Mouse (Mus musculus) neural tube, embryonic 13.5 days (tissue): ENCODE data around the gene Zfp146. TPM values are rescaled to one million over a fixed set of nuclear protein-coding genes. Genes with fewer than 3 reads are reported as not detected.
"Not testable (repeated sequence)": the region's sequence is repeated elsewhere in the genome, so short reads cannot be mapped to it uniquely, and the experiment has no call there.

Experiments
- ATAC-seq: fragments of 200-750 bp; cut with Nextera tagmentation; 2 replicates; pipeline ENCODE4 v1.8.0; 2017; ENCODE audit warnings: low read depth, mild to moderate bottlenecking, moderate TSS enrichment, moderate library complexity
- H3K27ac ChIP-seq: fragments of 300-500 bp; sonication (generic); replicated peaks from 2 replicates; pipeline ENCODE4 v1.5.1; 2015; ENCODE audit warnings: moderate library complexity, mild to moderate bottlenecking, inconsistent platforms
- H3K27me3 ChIP-seq: fragments of 300-500 bp; sonication (generic); 2 replicates; pipeline ENCODE4 v1.6.1; 2015; ENCODE audit warnings: mild to moderate bottlenecking, inconsistent platforms
- H3K36me3 ChIP-seq: fragments of 300-500 bp; sonication (generic); 2 replicates; pipeline ENCODE4 v1.6.1; 2015; ENCODE audit warnings: mild to moderate bottlenecking, inconsistent platforms
- H3K4me1 ChIP-seq: fragments of 300-500 bp; sonication (generic); replicated peaks from 2 replicates; pipeline ENCODE4 v1.6.1; 2015; ENCODE audit warnings: inconsistent platforms
- H3K4me2 ChIP-seq: fragments of 300-500 bp; sonication (generic); 2 replicates; pipeline ENCODE4 v1.6.1; 2015; ENCODE audit warnings: inconsistent platforms, mild to moderate bottlenecking, moderate library complexity
- H3K4me3 ChIP-seq: fragments of 300-500 bp; sonication (generic); 2 replicates; pipeline ENCODE4 v1.5.1; 2015; ENCODE audit warnings: mild to moderate bottlenecking, inconsistent platforms
- H3K9ac ChIP-seq: fragments of 300-500 bp; sonication (generic); 2 replicates; pipeline ENCODE4 v1.6.1; 2015; ENCODE audit warnings: moderate library complexity, mild to moderate bottlenecking, inconsistent platforms
- H3K9me3 ChIP-seq: fragments of 300-500 bp; sonication (generic); 2 replicates; pipeline ENCODE4 v1.6.1; 2016; ENCODE audit warnings: inconsistent platforms
- WGBS: fragments of 180-500 bp; shearing (Covaris S2); methylation state at CpG from one replicate; pipeline ENCODE4 v1.1.7; 2015; 5-methylcytosine and 5-hydroxymethylcytosine counted together
- polyA plus RNA-seq: library from polyadenylated mRNA; unstranded; fragments of >200 nt; fragmentation: Nextera tagmentation; extraction: Ambion mirVana; gene quantifications from 2 replicates; pipeline ENCODE4 v1.2.1, GENCODE M21; 2015

Gene Zfp146
- polyA plus RNA-seq, 1 experiment from 2014 or later, result 14.2 TPM

GRCm38 (mm10) chr7:30163113-30163512 lies 6.4 kb downstream of the Zfp146 start:
- no peak overlapping the region for H3K27ac ChIP-seq
- H3K4me2 ChIP-seq, result no peak overlapping the region
- no peak for ATAC-seq
- peaks cover 8% of the 10 kb centered on the region for H3K4me1 ChIP-seq
- H3K9me3 ChIP-seq, result peaks cover 73% of the 10 kb centered on the region
- H3K27me3 ChIP-seq, result no peaks in the 10 kb centered on the region
- no peak overlapping the region for H3K4me3 ChIP-seq
- H3K9ac ChIP-seq, result no peak overlapping the region
- WGBS, result 96% methylated on average over 5 of the region's 5 CpGs
- peaks cover 93% of the 10 kb centered on the region for H3K36me3 ChIP-seq

DNA sequence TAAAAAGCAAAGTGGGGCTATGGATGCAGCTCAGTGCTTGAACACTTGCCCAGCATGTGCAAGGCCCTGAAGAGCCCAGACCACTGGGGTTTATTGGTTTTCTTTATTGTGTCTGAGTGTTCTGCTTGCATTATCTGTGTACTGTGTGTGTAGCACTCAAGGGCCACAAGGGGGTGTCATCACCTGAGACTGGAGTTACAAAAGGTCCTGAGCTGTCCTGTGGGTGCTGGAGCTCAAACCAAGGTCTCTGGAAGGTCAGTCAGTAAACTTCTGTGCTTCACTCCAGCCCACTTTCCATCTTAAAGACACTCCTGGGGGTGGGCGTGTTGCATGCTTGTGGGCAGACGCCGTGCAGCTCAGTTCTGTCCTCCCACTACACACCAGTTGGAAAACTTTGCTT lies 14.0 kb downstream of the Zfp146 start:
- H3K27ac ChIP-seq, result no peak overlapping the region
- no peak overlapping the region for H3K9ac ChIP-seq
- H3K27me3 ChIP-seq, result no peaks in the 10 kb centered on the region
- no peak overlapping the region for H3K4me3 ChIP-seq
- ATAC-seq, result no peak
- no peaks in the 10 kb centered on the region for H3K4me1 ChIP-seq
- H3K36me3 ChIP-seq, result peaks cover 77% of the 10 kb centered on the region
- H3K4me2 ChIP-seq, result no peak overlapping the region
- WGBS, result 99% methylated on average over 3 of the region's 3 CpGs
- peaks cover 83% of the 10 kb centered on the region for H3K9me3 ChIP-seq

- Histone ChIP-seq H3K36me3 (peaks cover 77% of the 10 kb centered on the region), H3K9me3 (peaks cover 86% of the 10 kb centered on the region), H3K4me3 (no peak overlapping the region), H3K4me2 (no peak overlapping the region), H3K9ac (no peak overlapping the region), H3K27ac (no peak overlapping the region), H3K27me3 (no peaks in the 10 kb centered on the region), H3K4me1 (no peaks in the 10 kb centered on the region)
- ATAC-seq, result no peak
- WGBS, result 89% methylated on average over 1 of the region's 1 CpGs
Measured at GRCm38 (mm10) chr7:30154040-30154439, 15.5 kb downstream of the Zfp146 start.

- ATAC-seq, result no peak
- Histone ChIP-seq H3K9ac (no peak overlapping the region), H3K9me3 (peaks cover 54% of the 10 kb centered on the region), H3K27me3 (no peaks in the 10 kb centered on the region), H3K27ac (no peak overlapping the region), H3K4me2 (no peak overlapping the region), H3K4me1 (peaks cover 5% of the 10 kb centered on the region), H3K4me3 (no peak overlapping the region), H3K36me3 (peaks cover 53% of the 10 kb centered on the region)
- WGBS, result 93% methylated on average over 5 of the region's 5 CpGs
Measured at GRCm38 (mm10) chr7:30147011-30147410, 22.5 kb downstream of the Zfp146 start.

DNA sequence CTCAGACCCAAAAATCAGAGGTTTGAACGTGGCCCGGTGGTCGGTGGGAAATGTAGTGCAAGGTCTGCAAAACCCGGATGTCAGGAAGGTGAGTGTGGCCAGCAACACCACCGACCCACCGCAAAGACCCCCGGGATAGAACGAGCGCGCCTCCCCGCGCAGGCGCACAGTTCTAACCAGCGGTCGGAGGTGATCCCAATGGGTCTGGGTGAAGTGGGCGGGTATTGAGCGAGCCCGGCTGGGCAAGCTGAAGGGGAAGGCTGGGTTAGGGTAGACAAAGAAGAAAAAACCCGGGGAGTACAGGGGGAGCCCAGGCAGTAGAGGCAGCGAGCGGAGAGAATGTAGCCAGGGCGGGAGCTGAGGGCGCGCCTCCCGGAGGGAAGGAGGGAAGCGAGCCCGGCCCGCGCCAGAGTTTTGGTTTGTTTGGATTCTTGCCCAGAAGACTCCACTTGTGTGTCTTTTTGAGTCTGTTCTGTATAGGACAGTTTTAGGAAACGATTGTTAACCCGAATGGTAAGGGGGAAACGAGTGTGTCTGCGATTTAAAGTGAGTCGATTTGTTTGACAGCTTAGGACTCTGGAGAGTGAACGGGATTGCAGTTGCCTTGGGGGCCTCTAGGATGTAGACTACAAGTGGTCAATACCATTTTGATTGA lies 25.9 kb downstream of the Zfp146 start:
- Histone ChIP-seq H3K4me2 (peak overlapping the region; percentile 63), H3K9ac (peak overlapping the region; percentile 76), H3K27me3 (no peaks in the 10 kb centered on the region), H3K4me1 (peaks cover 5% of the 10 kb centered on the region), H3K4me3 (peak overlapping the region; percentile 57), H3K9me3 (peaks cover 24% of the 10 kb centered on the region), H3K27ac (peak overlapping the region; percentile 85), H3K36me3 (peaks cover 48% of the 10 kb centered on the region)
- ATAC-seq, result peak; percentile 96
- 2% methylated on average over 35 of the region's 35 CpGs for whole genome bisulfite sequencing

GRCm38 (mm10) chr7:30143170-30143554 lies 26.4 kb downstream of the Zfp146 start:
- Histone ChIP-seq H3K27me3 (no peaks in the 10 kb centered on the region), H3K4me3 (peak overlapping the region; percentile 57), H3K36me3 (peaks cover 48% of the 10 kb centered on the region), H3K9me3 (peaks cover 19% of the 10 kb centered on the region), H3K4me2 (peak overlapping the region; percentile 63), H3K27ac (peak overlapping the region; percentile 85), H3K9ac (peak overlapping the region; percentile 76), H3K4me1 (peaks cover 5% of the 10 kb centered on the region)
- WGBS, result 13% methylated on average over 8 of the region's 8 CpGs
- ATAC-seq, result peak; percentile 42

DNA sequence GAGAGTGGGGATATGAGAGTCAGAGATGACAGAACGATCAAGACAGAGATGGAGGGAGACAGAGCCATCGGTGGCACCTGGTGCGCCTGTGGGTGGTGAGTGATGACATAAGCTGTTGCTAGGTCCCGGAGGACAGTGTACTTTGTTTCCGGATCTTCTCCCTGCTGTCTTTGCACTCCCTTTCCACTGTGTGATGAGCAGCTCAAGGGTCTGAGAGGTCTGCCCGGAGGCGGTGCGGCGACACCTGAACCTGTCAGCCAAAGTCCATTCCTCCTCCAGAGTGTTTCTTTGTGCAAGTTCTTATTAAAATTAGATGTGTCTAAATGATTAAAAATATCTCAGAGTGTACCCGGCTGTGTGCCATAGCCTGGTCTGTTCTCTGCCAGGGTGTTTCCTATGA lies 32.7 kb downstream of the Zfp146 start:
- Histone ChIP-seq H3K4me3 (no peak overlapping the region), H3K4me1 (no peaks in the 10 kb centered on the region), H3K9ac (no peak overlapping the region), H3K27me3 (no peaks in the 10 kb centered on the region), H3K4me2 (no peak overlapping the region), H3K9me3 (peaks cover 11% of the 10 kb centered on the region; the same call in 1 of the 2 replicates), H3K36me3 (peaks cover 87% of the 10 kb centered on the region), H3K27ac (no peak overlapping the region)
- no peak for ATAC-seq
- WGBS, result 95% methylated on average over 10 of the region's 10 CpGs

GRCm38 (mm10) chr7:30132396-30132795 lies 37.2 kb downstream of the Zfp146 start:
- Histone ChIP-seq H3K4me2 (no peak overlapping the region), H3K9ac (no peak overlapping the region), H3K36me3 (peaks cover 93% of the 10 kb centered on the region), H3K4me1 (no peaks in the 10 kb centered on the region), H3K27ac (no peak overlapping the region), H3K4me3 (no peak overlapping the region), H3K27me3 (no peaks in the 10 kb centered on the region), H3K9me3 (peaks cover 11% of the 10 kb centered on the region; the same call in 1 of the 2 replicates)
- 94% methylated on average over 4 of the region's 4 CpGs for WGBS
- ATAC-seq, result no peak

- no peaks in the 10 kb centered on the region for H3K27me3 ChIP-seq
Measured at GRCm38 (mm10) chr7:30129900-30130299, 39.6 kb downstream of the Zfp146 start.

GRCm38 (mm10) chr7:30122188-30122530 lies 47.4 kb downstream of the Zfp146 start:
- H3K4me3 ChIP-seq, result peak overlapping the region; percentile 77
- 5% methylated on average over 15 of the region's 15 CpGs for WGBS
- H3K27ac ChIP-seq, result peak overlapping the region; percentile 83
- peaks cover 13% of the 10 kb centered on the region for H3K4me1 ChIP-seq
- no peaks in the 10 kb centered on the region for H3K9me3 ChIP-seq
- peaks cover 18% of the 10 kb centered on the region for H3K36me3 ChIP-seq
- ATAC-seq, result peak; percentile 12; the same call in 1 of the 2 replicates
- H3K4me2 ChIP-seq, result peak overlapping the region; percentile 68
- H3K9ac ChIP-seq, result peak overlapping the region; percentile 81
- H3K27me3 ChIP-seq, result no peaks in the 10 kb centered on the region

More at GRCm38 (mm10) chr7:30129900-30130299, 39.6 kb downstream of the Zfp146 start:
- H3K4me1 ChIP-seq, result no peaks in the 10 kb centered on the region
- H3K36me3 ChIP-seq, result peaks cover 90% of the 10 kb centered on the region
- H3K27ac ChIP-seq, result no peak overlapping the region
- no peak for ATAC-seq
- H3K9me3 ChIP-seq, result peaks cover 11% of the 10 kb centered on the region; the same call in 1 of the 2 replicates
- no peak overlapping the region for H3K4me2 ChIP-seq
- H3K4me3 ChIP-seq, result no peak overlapping the region
- 96% methylated on average over 8 of the region's 8 CpGs for WGBS
- H3K9ac ChIP-seq, result no peak overlapping the region

DNA sequence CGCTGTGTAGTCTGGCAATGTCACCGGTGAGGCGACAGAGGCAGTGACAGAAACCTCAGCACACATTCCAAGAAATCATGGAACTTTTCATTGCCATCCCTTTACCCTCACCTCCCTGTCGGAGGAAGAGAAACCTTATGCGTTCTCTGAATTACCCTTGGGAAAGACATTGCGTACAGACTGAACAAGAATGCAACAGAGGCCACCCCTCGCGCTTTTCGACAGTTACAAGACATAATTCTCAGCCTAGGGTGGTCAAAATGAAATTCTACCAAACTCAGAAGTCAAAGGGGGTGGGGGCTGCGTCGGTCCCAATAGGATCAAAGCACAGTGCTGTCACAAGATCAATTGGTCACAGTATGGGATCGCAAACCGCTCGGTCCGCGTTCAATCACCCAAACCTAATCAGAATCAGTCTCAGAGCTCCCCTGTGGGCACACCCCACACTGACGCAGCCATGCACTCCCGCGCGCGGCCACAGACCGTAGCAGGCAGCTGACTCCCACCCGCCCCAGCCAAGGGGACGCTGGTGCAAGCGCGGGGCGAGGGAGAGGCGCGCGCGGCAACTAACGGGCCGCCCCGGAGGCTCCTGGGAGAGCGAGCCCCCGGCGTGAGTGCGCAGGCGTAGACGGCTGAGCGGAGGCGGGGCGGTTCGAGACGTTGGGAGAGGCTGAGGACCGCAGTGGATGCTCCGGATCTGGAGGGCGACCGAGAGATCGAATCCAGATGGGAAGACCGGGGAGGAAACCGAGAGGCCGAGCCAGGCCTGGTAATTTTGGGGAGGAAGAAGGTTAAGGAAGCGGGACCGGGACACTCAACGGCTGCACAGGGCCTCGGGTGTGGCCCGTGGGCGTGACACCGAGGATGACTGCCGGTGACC lies 48.0 kb downstream of the Zfp146 start, which contains the start of gene Zfp382:
Zfp382 (plus strand) TSS at position 635 of the 880 bp plus-strand sequence.
- Histone ChIP-seq H3K27ac (peak within 1 kb of the TSS; percentile 83), H3K4me2 (peak within 1 kb of the TSS; percentile 68), H3K9ac (peak within 1 kb of the TSS; percentile 81), H3K36me3 (peaks cover 12% of the 10 kb centered on the region; the same call in 1 of the 2 replicates), H3K4me3 (peak within 1 kb of the TSS; percentile 77), H3K27me3 (no peaks in the 10 kb centered on the region), H3K4me1 (peaks cover 13% of the 10 kb centered on the region), H3K9me3 (0 out of 2 replicates have a peak, but pooled peaks cover under 1% of the 10 kb centered on the region)
- 1% methylated on average over 61 of the region's 61 CpGs for WGBS
- ATAC-seq, result peak; percentile 96

GRCm38 (mm10) chr7:30117935-30118334 lies 51.6 kb downstream of the Zfp146 start:
- H3K4me3 ChIP-seq, H3K9me3 ChIP-seq, H3K36me3 ChIP-seq, H3K27ac ChIP-seq, H3K4me2 ChIP-seq, ATAC-seq, H3K9ac ChIP-seq, H3K4me1 ChIP-seq, H3K27me3 ChIP-seq: not testable (repeated sequence)
- WGBS, result 94% methylated on average over 12 of the region's 12 CpGs
